Mouse (Mus musculus): Measurements from ENCODE around the gene Tpbgl.
A peak's percentile ranks its signal among the peaks of the same experiment; 100 is the strongest.

The Tpbgl gene

DNA sequence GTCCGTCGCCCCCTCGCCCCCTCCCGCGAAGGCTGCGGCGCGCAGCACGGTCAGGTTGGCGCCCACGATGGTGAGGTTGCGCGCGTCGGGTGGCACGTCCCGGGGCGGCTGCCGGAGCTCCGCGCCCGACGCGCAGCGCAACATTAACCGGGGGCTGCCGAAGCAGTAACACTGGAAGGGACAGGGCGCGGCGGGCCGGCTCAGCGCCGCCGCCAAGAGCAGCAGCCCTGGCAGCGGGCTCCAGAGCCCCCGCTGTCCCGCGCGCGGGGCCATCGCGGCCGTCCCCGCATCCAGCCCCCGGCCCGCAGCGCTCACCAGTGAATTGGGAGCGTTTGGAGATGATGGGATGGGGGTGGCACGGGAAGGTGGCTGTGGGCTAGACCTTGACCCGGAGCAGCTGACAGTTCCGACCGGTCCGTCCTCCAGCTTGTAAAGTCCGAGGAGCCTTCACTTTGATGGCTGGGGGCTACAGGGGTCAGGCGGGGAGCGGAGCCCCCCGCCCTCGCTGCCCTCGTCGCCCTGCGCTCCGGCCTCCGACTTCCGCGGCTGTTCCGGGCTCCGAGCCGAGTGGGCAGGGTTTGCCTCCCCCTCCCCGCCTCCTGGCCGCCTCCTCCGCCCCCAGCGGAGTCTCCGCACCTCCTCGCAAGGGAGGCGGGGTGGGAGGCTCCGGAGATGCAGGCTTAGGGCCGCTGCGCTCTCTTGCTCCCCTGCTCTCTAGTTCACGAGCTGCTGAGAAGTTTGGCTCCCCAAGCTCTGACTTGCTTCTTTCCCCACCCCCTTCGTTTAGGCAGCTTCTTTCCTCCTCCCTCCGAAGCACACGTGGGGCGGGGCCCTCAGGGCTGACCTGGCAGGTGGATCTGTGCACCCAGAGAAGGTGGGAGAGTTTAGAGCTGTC, at the start of gene Tpbgl:
Tpbgl (minus strand) TSS at position 728 of the 895 bp plus-strand sequence.
- no peak for DNase-seq (ENCODE audit: low spot score)

DNA sequence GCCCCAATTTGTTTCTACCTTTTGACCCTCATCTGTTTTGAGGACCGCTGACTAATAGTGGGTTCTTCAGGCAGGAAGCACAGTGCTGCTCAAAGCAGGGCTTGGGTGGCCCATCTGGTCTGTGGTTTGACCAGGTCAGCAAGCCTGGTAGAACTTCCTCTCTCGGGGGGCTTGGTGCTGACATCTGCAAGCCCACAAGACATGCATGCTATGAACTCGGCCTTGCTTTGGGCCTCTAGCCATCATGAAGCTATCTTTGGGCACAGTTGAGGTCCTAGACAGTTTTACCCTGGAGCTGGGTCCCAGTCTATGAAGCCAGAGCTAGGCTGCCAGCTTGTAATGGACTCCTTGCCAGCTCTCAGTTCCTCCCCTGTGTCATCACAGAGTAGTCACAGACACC, 48.0 kb upstream of the Tpbgl start:
- no peak for DNase-seq (ENCODE audit: low spot score)

DNA sequence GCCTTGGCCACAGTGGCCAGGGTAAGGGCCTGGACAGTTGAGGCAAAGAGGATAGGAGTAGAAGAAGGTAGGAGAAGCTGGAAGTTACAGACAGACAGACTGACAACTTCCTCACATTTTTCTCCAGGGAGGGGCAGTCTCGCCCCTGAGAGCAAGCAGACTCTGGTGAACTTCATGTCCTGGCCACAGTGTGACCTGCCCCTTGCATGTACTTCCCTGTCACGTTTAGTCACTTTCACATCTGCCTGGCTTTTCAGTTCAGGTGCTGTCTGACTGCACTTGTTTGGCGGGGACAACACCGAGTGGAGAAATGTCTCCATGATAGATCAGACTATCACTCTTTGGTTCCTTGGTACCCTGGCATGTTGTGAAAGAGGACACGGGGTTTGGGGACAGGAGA, 47.3 kb upstream of the Tpbgl start:
- DNase-seq (ENCODE audit: low spot score), result no peak

DNA sequence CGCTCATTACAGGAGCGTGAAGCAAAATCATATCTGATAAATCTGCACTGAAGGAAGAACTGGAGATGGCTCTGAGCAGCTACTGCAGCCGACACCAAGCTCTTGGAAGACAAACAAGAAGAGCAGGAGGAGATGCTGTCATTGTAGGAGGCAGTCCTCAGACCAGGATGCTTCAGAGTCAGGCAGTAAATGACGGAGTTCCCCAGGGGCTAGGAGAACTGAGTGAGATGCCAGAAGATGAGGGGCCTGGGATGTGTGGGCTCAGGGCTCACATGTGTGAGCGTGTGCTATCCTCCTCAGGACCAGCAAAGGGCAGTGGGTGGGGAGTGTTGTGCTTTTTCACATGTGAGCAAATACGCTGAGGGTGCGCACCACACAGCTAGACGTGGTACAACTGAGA, 46.3 kb upstream of the Tpbgl start:
- DNase-seq (ENCODE audit: low spot score), result no peak

DNA sequence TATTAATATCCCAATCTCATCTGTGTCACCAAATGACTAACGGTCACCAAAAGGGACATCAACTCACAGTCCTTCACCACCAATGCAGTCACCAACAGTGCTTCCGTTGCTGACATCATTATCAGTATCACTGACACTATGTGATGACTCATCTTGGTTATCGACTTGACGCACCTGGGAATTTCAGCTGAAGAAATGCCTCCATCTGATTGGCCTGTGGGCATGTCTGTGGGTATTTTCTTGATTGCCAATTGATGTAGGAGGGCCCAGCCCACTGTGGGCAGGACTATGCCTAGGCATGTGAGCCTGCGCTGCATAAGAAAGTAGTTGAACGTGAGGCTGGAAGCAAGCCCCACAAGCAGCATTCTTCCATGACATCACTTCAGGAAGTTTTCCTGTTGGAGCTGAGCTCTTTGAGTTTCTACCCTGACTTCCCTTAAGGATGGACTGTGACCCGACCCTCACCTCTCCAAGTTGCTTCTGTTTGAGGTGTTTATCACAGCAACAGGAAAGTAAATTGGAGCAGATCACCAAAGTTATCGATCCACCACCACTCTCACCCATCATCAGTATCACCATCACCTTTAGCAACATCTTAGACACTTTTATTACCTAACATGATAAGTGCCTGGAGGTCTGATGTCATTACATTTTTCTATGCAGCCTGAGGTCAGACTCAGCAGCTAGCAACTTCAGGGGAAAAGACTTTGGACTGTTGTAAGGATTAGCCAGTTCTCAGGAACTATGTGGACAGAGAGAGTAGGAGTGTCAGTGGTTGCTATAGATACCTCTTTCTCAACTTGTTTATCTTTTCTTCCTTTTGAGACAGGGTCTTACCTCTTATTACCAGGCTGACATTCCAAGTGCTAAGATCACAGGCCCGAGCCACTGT, 44.9 kb upstream of the Tpbgl start:
- DNase-seq (ENCODE audit: low spot score), result no peak

DNA sequence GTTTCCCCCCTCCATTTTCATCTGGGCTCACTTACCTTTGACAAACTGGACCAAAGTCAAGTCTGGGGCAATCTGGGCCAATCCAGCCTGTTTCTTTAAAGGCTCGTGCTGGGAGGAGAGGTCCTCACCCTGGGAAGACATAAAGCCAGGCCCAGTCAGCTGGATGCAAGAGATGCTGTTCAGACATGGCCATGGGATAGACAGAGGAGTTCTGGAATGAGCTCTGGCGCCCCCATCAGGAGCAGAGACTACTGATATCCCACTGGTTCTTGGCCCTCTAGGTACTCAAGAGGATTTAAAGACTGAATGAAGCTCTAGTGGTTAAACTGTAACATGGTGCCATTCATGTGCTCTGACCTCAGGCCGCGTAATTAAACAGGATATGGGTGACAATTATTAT, 44.0 kb upstream of the Tpbgl start:
- no peak for DNase-seq (ENCODE audit: low spot score)

DNA sequence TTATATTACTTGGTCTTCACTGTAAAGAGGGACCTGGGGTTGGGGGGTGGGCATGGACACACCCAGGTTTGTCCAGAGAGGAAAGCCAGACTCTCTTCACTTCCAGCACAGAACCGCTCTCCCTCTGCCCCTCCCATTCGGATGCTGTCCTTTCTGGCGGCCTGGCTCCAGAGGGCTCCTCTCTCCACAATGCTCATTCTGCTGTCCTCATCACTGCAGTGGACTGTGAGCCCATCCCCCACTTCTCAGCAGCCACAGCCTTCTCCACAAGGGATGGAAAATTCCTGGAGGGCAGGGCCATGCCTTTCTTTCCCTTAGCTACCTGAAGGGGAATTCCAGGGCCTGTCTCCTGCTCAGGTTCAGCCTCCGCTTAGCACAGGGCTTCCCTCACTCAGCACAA, 41.9 kb upstream of the Tpbgl start:
- DNase-seq (ENCODE audit: low spot score), result no peak

DNA sequence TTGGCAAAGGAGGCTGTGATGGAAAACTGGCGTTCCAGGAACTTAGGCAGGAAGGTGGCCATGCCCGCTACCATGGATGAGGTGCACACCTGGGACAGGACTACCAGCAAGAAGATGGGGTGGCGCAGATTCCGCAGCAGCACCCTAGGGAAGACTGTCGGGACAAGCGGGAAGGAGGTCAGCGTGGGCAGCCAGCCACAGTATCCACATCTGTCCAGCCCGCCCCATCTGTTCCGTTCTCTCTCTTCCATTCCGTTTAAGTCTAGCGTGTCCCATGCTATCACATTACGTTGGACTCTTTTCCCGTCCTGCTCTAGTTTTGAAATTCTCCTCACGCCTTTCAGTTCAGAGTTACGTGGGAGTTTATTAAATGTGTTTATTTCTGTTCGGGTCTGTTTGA, 40.2 kb upstream of the Tpbgl start:
- no peak for DNase-seq (ENCODE audit: low spot score)

DNA sequence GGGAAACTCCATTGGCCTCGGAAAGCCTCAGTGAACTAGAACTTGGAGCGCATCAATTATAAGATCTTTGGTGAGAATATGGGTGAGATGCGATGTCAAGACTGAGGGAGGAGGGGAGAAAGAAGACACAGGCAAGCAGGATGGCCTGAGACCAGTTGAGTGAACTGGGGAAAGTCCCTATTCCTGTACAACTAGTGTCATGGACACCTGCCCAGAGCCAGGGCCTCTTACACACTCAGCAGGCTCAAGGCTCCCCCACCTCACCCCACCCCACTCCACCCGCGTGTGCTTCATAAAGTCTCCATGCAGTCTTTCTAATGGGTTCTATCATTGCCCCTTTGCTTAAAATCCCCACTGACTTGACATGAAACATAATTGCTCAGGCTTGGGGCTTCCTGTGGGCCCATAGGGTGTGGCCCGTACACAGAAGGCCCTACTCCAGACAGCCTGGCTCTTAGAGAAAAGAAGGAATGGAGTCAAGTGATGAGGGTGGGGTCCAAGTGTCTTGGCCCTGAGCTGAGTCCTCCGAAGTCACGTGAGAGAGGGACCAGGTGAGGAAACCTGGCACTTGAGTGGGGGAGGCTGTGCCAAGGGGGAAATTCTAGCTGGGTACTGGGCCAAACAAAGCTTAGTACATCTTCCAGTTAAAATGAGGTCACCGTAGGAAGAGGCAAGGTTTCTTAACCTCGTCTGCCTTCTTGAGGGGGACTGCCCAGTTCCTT, 39.0 kb upstream of the Tpbgl start:
- no peak for DNase-seq (ENCODE audit: low spot score)

DNA sequence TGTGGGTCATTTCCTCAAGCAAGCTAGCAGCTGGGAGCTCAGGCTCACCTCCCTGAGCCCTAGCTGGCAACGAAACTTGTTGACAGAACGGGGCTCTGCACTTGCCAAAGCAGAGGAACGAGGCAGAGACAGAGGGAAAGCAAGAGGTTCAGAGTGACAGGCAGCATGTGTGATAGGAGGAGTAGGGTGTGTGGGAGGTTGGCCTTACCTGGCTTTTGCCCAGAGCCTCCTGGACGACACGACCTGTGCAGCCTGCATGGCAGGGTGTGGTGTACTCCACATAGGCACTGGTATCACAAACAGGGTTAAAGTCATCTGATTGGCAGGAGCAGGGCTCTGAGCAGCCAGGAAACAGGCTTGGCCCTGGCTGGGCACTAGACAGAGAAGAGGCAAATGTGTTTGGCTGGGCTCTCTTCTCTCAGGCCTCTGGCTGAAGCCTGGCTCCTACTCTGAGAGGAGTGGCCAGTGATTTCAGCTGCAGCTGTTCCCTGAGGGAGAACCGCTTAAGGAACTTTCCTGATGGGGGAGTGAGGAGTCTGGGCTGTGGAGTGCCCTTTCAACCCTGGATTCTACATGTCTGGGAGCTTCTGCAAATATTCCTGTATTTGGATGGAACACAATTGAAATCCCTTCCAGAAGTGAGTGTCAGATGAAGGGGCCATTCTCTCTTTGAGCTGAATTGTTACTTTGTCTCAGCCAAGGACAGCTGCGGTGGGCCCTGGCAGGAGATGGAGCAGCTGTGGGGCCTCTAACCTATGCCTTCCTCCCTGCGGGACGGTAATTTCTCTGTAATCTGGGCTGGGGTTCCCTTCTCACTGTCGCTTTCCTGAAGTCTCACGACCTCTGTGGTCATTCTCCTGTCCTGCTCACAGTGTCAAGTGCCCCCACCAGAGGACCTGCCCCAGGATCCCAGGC, 37.9 kb upstream of the Tpbgl start:
- no peak for DNase-seq (ENCODE audit: low spot score)

DNA sequence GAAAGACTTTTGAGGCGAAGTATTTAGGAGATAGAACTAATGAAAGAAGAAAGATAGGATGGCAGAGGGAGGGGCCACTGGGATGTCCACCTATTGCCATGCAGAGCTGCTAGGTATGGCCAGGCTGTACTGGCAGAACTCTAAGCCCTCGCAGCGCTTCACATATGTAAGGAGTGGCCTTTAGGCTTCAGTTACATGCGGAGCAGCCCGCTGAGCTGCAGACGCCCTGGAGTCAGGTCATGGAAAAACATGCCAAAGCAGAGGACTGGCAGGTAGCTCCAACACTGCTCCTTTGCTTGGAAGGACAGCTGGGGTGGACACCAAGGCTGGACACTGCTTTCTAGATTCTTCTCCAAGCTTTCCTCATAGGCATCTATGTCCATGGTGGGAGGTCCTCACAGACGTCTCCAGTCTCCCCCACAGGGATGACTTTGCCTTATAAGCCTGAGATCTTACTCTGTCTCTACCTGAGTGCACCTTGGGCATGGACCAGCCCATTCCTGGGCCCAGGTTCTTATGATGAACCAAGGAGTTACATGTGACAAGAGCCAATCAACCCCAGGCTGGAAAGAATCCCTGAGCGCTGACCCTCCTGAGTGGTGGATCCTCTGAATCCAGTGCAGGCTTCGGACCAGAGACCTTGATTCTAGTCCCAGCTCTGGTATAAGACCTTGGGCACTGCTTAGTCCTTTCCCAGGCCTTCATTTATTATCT, 36.8 kb upstream of the Tpbgl start:
- no peak for DNase-seq (ENCODE audit: low spot score)

DNA sequence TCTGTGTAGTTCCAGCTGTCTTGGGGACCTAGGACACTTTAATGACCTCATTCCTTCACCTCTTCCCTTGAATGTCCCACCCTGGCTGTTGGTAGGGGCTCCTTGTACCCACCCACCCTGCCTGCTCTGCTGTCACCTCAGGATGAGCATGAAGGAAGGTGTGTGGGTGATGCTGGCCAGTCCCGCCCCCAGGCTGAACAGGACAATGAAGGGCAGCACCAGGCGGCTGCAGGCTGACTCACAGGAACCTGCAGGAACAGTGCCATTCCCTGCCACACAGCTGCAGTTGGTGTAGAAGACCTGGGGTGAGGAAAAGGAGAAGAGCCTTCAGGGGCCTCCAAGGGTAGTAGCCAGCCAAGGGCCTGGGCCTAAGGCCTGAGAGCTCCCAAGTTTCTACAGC, 35.4 kb upstream of the Tpbgl start:
- DNase-seq (ENCODE audit: low spot score), result no peak

DNA sequence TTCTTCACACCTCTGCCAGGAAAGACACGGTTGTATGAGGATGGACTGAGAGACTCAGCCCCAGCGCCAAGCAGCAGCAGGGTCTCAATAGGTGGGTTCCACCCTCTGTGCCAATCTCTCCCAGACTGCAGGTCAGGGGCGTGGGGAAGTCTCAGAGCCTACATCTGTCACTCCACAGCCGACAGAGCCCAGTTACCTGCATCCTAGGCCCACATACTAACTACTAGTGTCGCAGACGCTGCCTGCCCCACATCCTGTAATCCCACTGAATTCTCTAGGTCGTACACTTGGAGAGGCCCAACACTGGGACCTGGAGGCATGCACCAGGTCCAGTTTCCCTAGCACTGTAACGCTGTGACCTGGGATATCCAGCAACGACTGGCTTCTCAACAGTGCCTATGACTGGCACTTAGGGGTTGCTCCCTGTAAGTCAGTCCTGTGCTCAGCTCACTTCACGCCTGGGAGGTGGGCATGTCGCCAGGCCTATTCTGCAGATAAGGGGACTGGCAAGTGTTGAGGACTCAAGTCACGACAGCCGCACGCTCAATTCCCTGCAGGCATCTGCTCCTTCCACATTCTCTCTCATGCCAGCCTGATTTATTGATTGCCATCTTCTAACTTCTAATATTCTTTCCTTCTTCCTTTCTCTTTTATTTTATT, 34.8 kb upstream of the Tpbgl start:
- DNase-seq (ENCODE audit: low spot score), result no peak

DNA sequence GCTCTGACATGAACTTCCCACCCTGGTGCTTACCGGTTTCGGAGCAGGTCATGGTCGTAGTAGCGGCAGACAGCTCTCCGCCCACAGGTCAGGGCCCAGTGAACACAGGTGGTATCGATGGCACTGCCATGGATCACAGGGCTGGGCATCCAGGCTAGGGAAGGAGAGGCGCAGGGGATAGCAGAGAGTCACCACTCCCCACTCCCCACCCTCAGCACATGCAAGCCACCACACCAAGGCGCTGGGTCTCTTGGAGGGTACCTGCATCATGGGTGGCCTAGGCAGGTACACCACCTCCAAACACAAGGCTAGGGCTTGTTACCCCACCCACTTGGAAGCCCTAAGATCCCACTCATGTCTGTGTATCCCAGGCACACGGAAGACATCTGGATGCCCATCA, 34.2 kb upstream of the Tpbgl start:
- no peak for DNase-seq (ENCODE audit: low spot score)

DNA sequence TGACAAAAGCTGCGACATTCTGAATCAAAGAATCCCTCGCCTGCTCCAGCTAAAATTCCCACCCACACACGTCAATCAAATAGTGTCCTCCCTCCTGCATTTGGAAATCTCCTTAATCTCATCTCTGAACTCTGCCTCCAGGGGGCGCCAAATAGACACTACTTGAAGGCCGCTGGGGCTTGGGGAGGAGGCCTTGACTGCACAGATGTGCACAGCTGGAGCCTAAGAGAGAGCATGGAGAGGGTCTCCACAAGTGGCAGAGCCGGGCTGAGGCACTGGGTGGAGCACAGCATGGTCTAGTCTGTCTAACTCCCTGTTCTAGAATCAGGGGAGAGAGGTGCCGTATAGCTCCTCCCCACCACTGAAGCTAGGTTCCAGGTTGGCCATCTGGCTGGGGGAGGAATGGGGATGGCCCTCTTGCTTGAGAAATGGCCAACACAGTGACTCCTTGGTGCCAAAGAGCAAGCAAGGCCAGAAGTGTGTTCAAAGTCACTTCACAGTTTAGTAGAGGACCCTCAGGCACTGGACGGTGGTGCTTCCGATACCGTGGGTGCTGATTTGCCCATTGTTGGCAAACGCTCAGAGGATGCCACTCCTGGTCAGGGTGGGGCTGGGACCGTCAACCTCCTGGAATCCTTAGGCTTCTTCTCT, 32.6 kb upstream of the Tpbgl start:
- DNase-seq (ENCODE audit: low spot score), result peak; percentile 58

DNA sequence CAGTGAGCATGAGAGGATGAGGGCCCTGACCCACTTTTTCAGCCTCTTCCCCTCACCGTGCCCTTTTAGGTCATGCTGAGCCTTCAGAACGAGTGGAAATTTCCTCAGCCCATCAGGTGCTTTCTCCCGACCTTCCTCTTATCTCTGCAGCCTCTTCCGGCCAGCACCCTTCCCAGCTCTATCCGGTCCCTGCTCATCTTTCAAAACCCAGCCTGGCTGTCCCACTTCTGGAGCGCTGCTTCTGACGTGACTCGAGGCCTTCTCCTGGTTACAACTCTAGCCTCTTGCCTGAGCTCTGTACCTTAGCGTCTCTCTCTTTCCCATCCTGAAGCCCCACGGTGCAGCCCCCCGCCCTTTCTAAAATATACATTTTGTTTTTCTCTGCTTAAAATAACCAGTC, 27.3 kb upstream of the Tpbgl start:
- DNase-seq (ENCODE audit: low spot score), result no peak

DNA sequence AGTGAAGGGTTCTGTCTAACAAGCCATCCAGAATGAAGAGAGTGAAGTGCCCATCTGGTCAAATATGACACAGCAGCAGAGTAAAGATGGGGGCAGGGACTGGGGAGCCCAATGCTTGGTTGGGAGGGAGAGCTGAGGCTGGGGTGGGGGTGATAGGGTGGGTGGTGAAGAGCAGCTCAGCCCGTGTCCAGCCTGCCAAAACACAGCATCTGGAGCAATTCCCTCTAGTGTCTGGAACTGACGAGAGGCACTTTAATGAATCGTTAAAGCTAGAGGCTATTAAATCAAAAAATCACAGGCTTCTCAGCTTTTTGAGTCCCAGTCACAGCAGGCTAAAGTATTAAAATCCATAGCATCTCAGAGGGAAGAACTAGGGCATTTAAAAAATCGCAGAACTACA, 22.7 kb upstream of the Tpbgl start:
- DNase-seq (ENCODE audit: low spot score), result no peak

DNA sequence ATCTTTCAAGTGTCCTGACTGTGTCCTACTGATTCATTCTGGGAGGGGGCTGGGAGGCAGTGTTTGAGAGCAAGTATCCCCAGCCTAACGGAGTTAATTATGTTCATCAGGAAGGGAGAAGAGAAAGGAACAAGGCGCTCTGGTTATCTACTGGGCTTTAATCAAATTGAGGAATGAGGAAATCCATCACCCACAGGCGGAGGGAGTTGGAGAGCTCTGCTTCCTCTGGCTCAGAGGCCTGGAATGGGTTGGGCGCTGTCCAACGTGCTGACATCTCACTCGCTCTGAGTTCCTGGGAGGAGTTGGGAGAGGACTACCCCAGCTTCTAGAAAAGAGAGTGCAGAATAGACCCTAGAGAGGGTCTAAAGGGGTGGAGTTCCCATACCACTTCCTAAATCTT, 21.7 kb upstream of the Tpbgl start:
- DNase-seq (ENCODE audit: low spot score), result no peak

DNA sequence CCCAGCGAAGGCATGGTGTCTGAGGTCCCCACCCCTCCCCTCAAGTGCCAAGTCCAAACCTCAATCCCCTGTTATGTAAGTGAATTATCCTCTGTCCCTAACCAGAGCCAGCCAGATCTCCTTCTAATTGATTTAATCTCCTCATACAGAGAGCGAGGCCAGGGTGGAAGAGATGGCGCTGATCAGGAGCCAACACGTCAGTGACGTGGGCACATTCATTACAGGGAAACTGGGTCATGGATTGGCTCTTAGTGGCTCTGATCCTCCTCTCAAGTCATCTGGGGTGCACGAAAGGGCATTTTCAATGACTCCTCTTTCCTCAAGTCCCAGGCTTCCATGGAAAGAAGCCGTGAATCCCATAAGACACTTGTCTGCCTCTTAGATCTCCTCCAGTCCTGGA, 17.8 kb upstream of the Tpbgl start:
- DNase-seq (ENCODE audit: low spot score), result no peak

DNA sequence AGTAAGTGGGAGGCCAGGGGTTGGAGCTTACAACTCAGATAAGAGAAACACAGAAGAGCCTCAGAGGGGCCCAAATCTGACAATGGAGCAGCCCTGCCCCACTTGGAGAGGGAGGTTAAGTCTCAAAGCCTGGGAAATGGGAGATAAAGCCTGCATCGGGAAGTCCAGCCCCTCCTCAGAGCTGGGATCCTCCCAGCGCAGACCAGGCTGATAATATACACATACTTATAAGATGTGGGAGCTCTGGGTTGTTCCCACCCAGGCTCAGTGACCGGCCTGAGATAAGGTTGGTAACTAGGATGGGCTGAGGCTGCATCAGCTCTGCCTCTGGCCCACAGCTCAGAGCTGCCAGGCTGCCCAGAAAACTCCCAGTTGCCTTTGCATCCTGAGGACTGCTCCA, 15.2 kb upstream of the Tpbgl start:
- peak; percentile 29 for DNase-seq (ENCODE audit: low spot score)
